Mouse (Mus musculus) liver, embryonic 11.5 days (tissue): Measurements from ENCODE around the gene Naa35. TPM values are rescaled to one million over a fixed set of nuclear protein-coding genes. Genes with fewer than 3 reads are reported as not detected.

Experiments
- ATAC-seq: fragments of 200-750 bp; cut with Nextera tagmentation; replicated peaks from 2 replicates; pipeline ENCODE4 v1.8.0; 2017; ENCODE audit warnings: moderate number of reproducible peaks, mild to moderate bottlenecking, moderate TSS enrichment, moderate library complexity; ENCODE audit not compliant: low FRiP score
- DNase-seq: peaks from one replicate; pipeline ENCODE4 v3.0.0-alpha.2; 2017; ENCODE audit warnings: low spot score
- H3K27ac ChIP-seq: fragments of 300-500 bp; sonication (generic); 2 replicates; pipeline ENCODE4 v1.5.1; 2014; ENCODE audit warnings: mild to moderate bottlenecking, low read depth, low read length, control low read depth
- H3K27me3 ChIP-seq: fragments of 300-500 bp; sonication (generic); replicated peaks from 2 replicates; pipeline ENCODE4 v1.6.1; 2014; ENCODE audit warnings: low read length, mixed read lengths; ENCODE audit not compliant: control insufficient read depth, insufficient read depth
- H3K36me3 ChIP-seq: fragments of 300-500 bp; sonication (generic); 2 replicates; pipeline ENCODE4 v1.6.1; 2014; ENCODE audit warnings: mild to moderate bottlenecking, low read length, moderate library complexity, mixed read lengths; ENCODE audit not compliant: control insufficient read depth, insufficient read depth
- H3K4me1 ChIP-seq: fragments of 300-500 bp; sonication (generic); replicated peaks from 2 replicates; pipeline ENCODE4 v1.6.1; 2014; ENCODE audit warnings: low read length, mixed read lengths; ENCODE audit not compliant: control insufficient read depth, insufficient read depth
- H3K4me2 ChIP-seq: fragments of 300-500 bp; sonication (generic); 2 replicates; pipeline ENCODE4 v1.6.1; 2014; ENCODE audit warnings: mild to moderate bottlenecking, control low read depth, moderate library complexity
- H3K4me3 ChIP-seq: fragments of 300-500 bp; sonication (generic); 2 replicates; pipeline ENCODE4 v1.5.1; 2014; ENCODE audit warnings: low read depth, low read length, control low read depth
- H3K9ac ChIP-seq: fragments of 300-500 bp; sonication (generic); 2 replicates; pipeline ENCODE4 v1.6.1; 2014; ENCODE audit warnings: low read depth, low read length, control low read depth
- H3K9me3 ChIP-seq: fragments of 300-500 bp; sonication (generic); 2 replicates; pipeline ENCODE4 v1.6.1; 2016; ENCODE audit warnings: low read length, inconsistent platforms, mixed read lengths; ENCODE audit not compliant: control insufficient read depth
- WGBS: fragments of 180-500 bp; shearing (Covaris S2); extraction: QIAGEN DNeasy Blood & Tissue Kit; methylation state at CpG from one replicate; pipeline ENCODE4 v1.1.7; 2014; 5-methylcytosine and 5-hydroxymethylcytosine counted together
- polyA plus RNA-seq: library from polyadenylated mRNA; unstranded; fragments of >200 nt; fragmentation: Nextera tagmentation; extraction: Ambion mirVana; gene quantifications from 2 replicates; pipeline ENCODE4 v1.2.1, GENCODE M21; 2014

The Naa35 gene
- polyA plus RNA-seq, 1 experiment from 2014 or later = 53.6 TPM

- 81% methylated on average over 4 of the region's 4 CpGs for WGBS
- H3K9ac ChIP-seq = no peak overlapping the region
- no peak overlapping the region for H3K27ac ChIP-seq
- H3K4me1 ChIP-seq = no peaks in the 10 kb centered on the region
- H3K4me2 ChIP-seq = no peak overlapping the region
- no peaks in the 10 kb centered on the region for H3K9me3 ChIP-seq
- H3K4me3 ChIP-seq = no peak overlapping the region
- ATAC-seq = no peak
- DNase-seq = no peak
- no peaks in the 10 kb centered on the region for H3K36me3 ChIP-seq
- no peaks in the 10 kb centered on the region for H3K27me3 ChIP-seq
Measured at GRCm38 (mm10) chr13:59564505-59564904, 20.6 kb upstream of the Naa35 start.

GRCm38 (mm10) chr13:59564923-59565322 is 20.1 kb upstream of the Naa35 start:
- DNase-seq (no peak), ATAC-seq (no peak)
- Histone ChIP-seq H3K36me3 (no peaks in the 10 kb centered on the region), H3K4me3 (no peak overlapping the region), H3K27me3 (no peaks in the 10 kb centered on the region), H3K4me2 (no peak overlapping the region), H3K9ac (no peak overlapping the region), H3K9me3 (no peaks in the 10 kb centered on the region), H3K4me1 (no peaks in the 10 kb centered on the region), H3K27ac (no peak overlapping the region)
- WGBS = 76% methylated on average over 10 of the region's 10 CpGs

GRCm38 (mm10) chr13:59565945-59566520 is 19.0 kb upstream of the Naa35 start:
- Histone ChIP-seq H3K36me3 (no peaks in the 10 kb centered on the region), H3K4me2 (no peak overlapping the region), H3K27me3 (no peaks in the 10 kb centered on the region), H3K9ac (no peak overlapping the region), H3K4me1 (no peaks in the 10 kb centered on the region), H3K9me3 (no peaks in the 10 kb centered on the region), H3K4me3 (no peak overlapping the region), H3K27ac (no peak overlapping the region)
- DNase-seq (no peak), ATAC-seq (no peak)
- WGBS = 60% methylated on average over 9 of the region's 9 CpGs

GRCm38 (mm10) chr13:59571107-59571506 is 14.0 kb upstream of the Naa35 start:
- H3K4me1 ChIP-seq = no peaks in the 10 kb centered on the region
- no peaks in the 10 kb centered on the region for H3K9me3 ChIP-seq
- DNase-seq = no peak
- H3K9ac ChIP-seq = no peak overlapping the region
- no peaks in the 10 kb centered on the region for H3K36me3 ChIP-seq
- WGBS = 75% methylated on average over 6 of the region's 6 CpGs
- H3K4me3 ChIP-seq = no peak overlapping the region
- no peak overlapping the region for H3K4me2 ChIP-seq
- ATAC-seq = no peak
- no peak overlapping the region for H3K27ac ChIP-seq
- H3K27me3 ChIP-seq = no peaks in the 10 kb centered on the region

DNA sequence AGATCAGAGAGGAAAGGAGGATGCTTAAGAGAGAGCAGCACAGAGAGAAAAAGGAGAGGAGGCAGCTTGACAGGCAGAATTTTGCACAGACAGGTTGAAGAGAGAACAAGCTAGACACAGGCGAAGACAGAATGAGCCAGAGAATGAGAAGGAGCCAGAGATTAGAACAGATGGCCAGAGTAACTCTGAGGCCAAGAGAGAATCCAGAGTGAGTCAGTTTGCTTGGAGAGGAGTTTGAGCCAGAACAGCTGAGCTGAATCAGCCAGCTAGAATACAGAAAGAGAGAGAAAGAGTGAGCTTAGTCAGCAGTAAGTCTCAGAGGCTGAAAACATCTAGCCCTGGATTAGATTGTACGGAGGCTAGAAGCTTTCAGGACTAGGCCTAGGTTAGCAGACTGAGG is 12.5 kb upstream of the Naa35 start:
- DNase-seq = no peak
- no peaks in the 10 kb centered on the region for H3K4me1 ChIP-seq
- WGBS = 86% methylated on average over 2 of the region's 2 CpGs
- no peak for ATAC-seq
- no peaks in the 10 kb centered on the region for H3K36me3 ChIP-seq
- no peaks in the 10 kb centered on the region for H3K9me3 ChIP-seq
- no peak overlapping the region for H3K4me3 ChIP-seq
- H3K9ac ChIP-seq = no peak overlapping the region
- H3K27me3 ChIP-seq = no peaks in the 10 kb centered on the region
- H3K27ac ChIP-seq = no peak overlapping the region
- H3K4me2 ChIP-seq = no peak overlapping the region

DNA sequence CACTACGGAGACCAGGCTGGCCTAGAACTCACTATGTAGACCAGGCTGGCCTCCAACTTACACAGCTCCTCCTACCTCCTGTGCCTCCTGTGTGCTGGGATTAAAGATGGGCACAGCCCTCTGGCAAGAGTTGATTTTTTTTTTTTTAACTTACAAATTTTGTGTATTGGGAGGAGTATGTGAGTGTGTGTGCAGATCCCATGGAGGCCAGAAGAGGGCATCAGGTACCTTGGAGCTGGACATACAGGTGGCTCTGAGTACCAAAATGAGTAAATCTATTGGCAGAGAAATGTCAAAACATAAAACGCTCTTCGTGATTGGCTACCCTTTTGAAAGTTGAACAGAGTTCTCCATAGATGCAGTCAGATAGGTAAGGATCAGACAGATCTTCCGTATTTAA is 4.1 kb upstream of the Naa35 start:
- DNase-seq (no peak), ATAC-seq (no peak)
- no peaks in the 10 kb centered on the region for H3K27me3 ChIP-seq
- H3K4me1 ChIP-seq = peaks cover 5% of the 10 kb centered on the region; the same call in 1 of the 2 replicates
- no peak overlapping the region for H3K9ac ChIP-seq
- H3K4me2 ChIP-seq = no peak overlapping the region
- H3K9me3 ChIP-seq = no peaks in the 10 kb centered on the region
- no peak overlapping the region for H3K27ac ChIP-seq
- 93% methylated on average over 4 of the region's 4 CpGs for whole genome bisulfite sequencing
- H3K36me3 ChIP-seq = no peaks in the 10 kb centered on the region
- H3K4me3 ChIP-seq = no peak overlapping the region

- Histone ChIP-seq H3K36me3 (no peaks in the 10 kb centered on the region), H3K9ac (peak overlapping the region; percentile 66), H3K4me2 (peak overlapping the region; percentile 82), H3K27ac (peak overlapping the region; percentile 40; the same call in 1 of the 2 replicates), H3K9me3 (no peaks in the 10 kb centered on the region), H3K4me3 (peak overlapping the region; percentile 93), H3K27me3 (no peaks in the 10 kb centered on the region), H3K4me1 (peaks cover 15% of the 10 kb centered on the region)
- WGBS = 5% methylated on average over 9 of the region's 9 CpGs
- ATAC-seq (peak; percentile 52; the same call in 1 of the 2 replicates), DNase-seq (peak; percentile 61)
Measured at GRCm38 (mm10) chr13:59584481-59584880, 578 bp upstream of the Naa35 start.

- under 1% methylated on average over 28 of the region's 28 CpGs for WGBS
- ATAC-seq = no peak
- H3K4me3 ChIP-seq = peak overlapping the region; percentile 93
Measured at GRCm38 (mm10) chr13:59585648-59586005, 568 bp downstream of the Naa35 start.

GRCm38 (mm10) chr13:59587201-59587600 is 2.1 kb downstream of the Naa35 start:
- Histone ChIP-seq H3K4me2 (no peak overlapping the region), H3K4me1 (peaks cover 15% of the 10 kb centered on the region), H3K27me3 (no peaks in the 10 kb centered on the region), H3K4me3 (no peak overlapping the region), H3K9ac (no peak overlapping the region), H3K27ac (no peak overlapping the region), H3K9me3 (no peaks in the 10 kb centered on the region), H3K36me3 (peaks cover 12% of the 10 kb centered on the region; the same call in 1 of the 2 replicates)
- no peak for ATAC-seq
- no peak for DNase-seq
- WGBS = 93% methylated on average over 2 of the region's 2 CpGs

More at GRCm38 (mm10) chr13:59585648-59586005, 568 bp downstream of the Naa35 start:
- H3K36me3 ChIP-seq = peaks cover 3% of the 10 kb centered on the region; the same call in 1 of the 2 replicates
- DNase-seq = no peak
- peak overlapping the region; percentile 86 for H3K9ac ChIP-seq
- no peaks in the 10 kb centered on the region for H3K9me3 ChIP-seq
- H3K27ac ChIP-seq = peak overlapping the region; percentile 67
- H3K4me2 ChIP-seq = peak overlapping the region; percentile 96
- peaks cover 15% of the 10 kb centered on the region for H3K4me1 ChIP-seq
- H3K27me3 ChIP-seq = no peaks in the 10 kb centered on the region
